Comparison of ENCODE assay signal across 10 mouse cellular contexts in the genomic region with DNA sequence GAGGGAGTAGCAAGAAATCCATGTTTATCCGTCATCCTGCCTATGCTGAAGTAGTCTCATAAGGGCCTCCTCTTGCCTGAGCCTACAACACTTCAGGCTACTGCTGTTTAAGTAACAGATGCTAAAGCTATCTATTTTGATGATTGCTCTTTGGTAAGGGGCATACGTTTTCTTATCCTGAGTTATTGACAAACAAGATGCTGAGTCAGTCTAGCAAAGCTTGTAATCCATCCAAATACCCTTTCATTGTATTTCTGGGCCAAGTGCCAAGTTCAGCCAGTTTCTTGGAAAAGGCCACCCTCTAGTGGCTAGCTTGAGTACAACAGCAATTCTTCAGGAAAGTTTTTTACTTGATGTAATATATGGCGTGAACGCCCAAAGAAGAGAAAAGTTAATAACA. TPM values are rescaled to one million over a fixed set of nuclear protein-coding genes. Genes with fewer than 3 reads are reported as not detected.
DNase-seq lines count a peak whose midpoint lies in the region; ATAC-seq and TF ChIP-seq lines count a peak whose summit lies in the region.
"Had no signal": no experiment of that assay in that cellular context is flagged by ENCODE, and none has a peak within 500 bp of the region (broad histone marks: within the 10 kb centered on the region; RNA-seq: fewer than 3 reads in every experiment).

No protein-coding gene starts in this region.

- no peak overlapping the region for H3K4me2 ChIP-seq in neural tube, embryonic 15.5 days
- H3K4me2 ChIP-seq: heart, embryonic 13.5 days; stomach, embryonic 15.5 days had no signal

- no peak overlapping the region for H3K4me3 ChIP-seq in ES-E14 (ENCODE audit: insufficient read depth in 1 of 2, low read depth in 1 of 2, low read length in 2 of 2, poor library complexity in 1 of 2, severe bottlenecking in 1 of 2)
- no peak overlapping the region for H3K4me3 ChIP-seq in cerebellum, adult 2 months (replicated peaks; ENCODE audit: insufficient read depth, low read depth, low read length)
- H3K4me3 ChIP-seq in neural tube, embryonic 15.5 days (replicated peaks), result no peak overlapping the region
- H3K4me3 ChIP-seq: heart, embryonic 13.5 days; stomach, embryonic 15.5 days had no signal

- no peak overlapping the region for H3K9ac ChIP-seq in ES-E14 (ENCODE audit: insufficient read depth, low read depth, low read length, poor library complexity, severe bottlenecking)
- H3K9ac ChIP-seq in neural tube, embryonic 15.5 days (replicated peaks), result no peak overlapping the region
- H3K9ac ChIP-seq: heart, embryonic 13.5 days; stomach, embryonic 15.5 days had no signal

- no peaks in the 10 kb centered on the region for H3K9me3 ChIP-seq in ES-E14 (ENCODE audit: control insufficient read depth, insufficient read depth, low read depth, low read length)
- no peaks in the 10 kb centered on the region for H3K9me3 ChIP-seq in neural tube, embryonic 15.5 days (replicated peaks)
- H3K9me3 ChIP-seq: heart, embryonic 13.5 days; stomach, embryonic 15.5 days had no signal

- no peak overlapping the region for H3K27ac ChIP-seq in ES-E14 (ENCODE audit: insufficient read depth, low read depth, low read length, poor library complexity, severe bottlenecking)
- no peak overlapping the region for H3K27ac ChIP-seq in cerebellum, adult 2 months (ENCODE audit: insufficient read depth, low read length)
- no peak overlapping the region for H3K27ac ChIP-seq in neural tube, embryonic 15.5 days (replicated peaks)
- H3K27ac ChIP-seq: heart, embryonic 13.5 days; stomach, embryonic 15.5 days had no signal

- no peaks in the 10 kb centered on the region for H3K4me1 ChIP-seq in ES-E14 (ENCODE audit: control insufficient read depth in 2 of 2, insufficient read depth in 2 of 2, low read length in 2 of 2, poor library complexity in 1 of 2)
- H3K4me1 ChIP-seq in cerebellum, adult 2 months (ENCODE audit: control insufficient read depth, insufficient read depth, low read length), result no peaks in the 10 kb centered on the region
- H3K4me1 ChIP-seq in neural tube, embryonic 15.5 days, result no peaks in the 10 kb centered on the region
- H3K4me1 ChIP-seq: heart, embryonic 13.5 days; stomach, embryonic 15.5 days had no signal

- WGBS in cerebellum, adult 2 months, result 21% methylated on average over 4 of the region's 4 CpGs
- 30% methylated on average over 4 of the region's 4 CpGs for WGBS in neural tube, embryonic 15.5 days

- in situ Hi-C loops in ES-E14 (cut with MboI; ENCODE audit: low sequenced_read_pairs in 2 of 2, unreplicated experiment in 2 of 2), result no loop called here

- no peaks in the 10 kb centered on the region for H3K27me3 ChIP-seq in cerebellum, adult 2 months (ENCODE audit: control insufficient read depth, insufficient read depth, low read length)
- H3K27me3 ChIP-seq in neural tube, embryonic 15.5 days (replicated peaks), result no peaks in the 10 kb centered on the region
- H3K27me3 ChIP-seq: stomach, embryonic 15.5 days had no signal

- DNase-seq in 416B (ENCODE audit: low read depth) (peak; percentile 89), ES-E14 (ENCODE audit: low read depth, low spot score) (peak; percentile 61)
- DNase-seq in cerebellum, adult 2 months, result peak; percentile 40 to 45
- DNase-seq in gastrocnemius, postnatal 10 days, result peak; percentile 60
- DNase-seq in kidney, postnatal 36 days, result peak; percentile 78 to 82
- DNase-seq in lung, adult 18-20 months, result peak; percentile 36 to 72

- peak; percentile 55; the same call in 1 of the 2 replicates for ATAC-seq in neural tube, embryonic 15.5 days (ENCODE audit: low FRiP score)
- no peak for ATAC-seq in erythroid progenitor cell, adult 5-6 weeks (replicated peaks; ENCODE audit: low FRiP score, poor library complexity, severe bottlenecking)

- no peak for TF ChIP-seq POLR2A in cerebellum, adult 2 months (IDR thresholded peaks at IDR 0.05; ENCODE audit: borderline replicate concordance, insufficient read depth, low read length)

- H3K36me3 ChIP-seq in ES-E14 (ENCODE audit: control insufficient read depth, insufficient read depth, low read length, poor library complexity, severe bottlenecking), result no peaks in the 10 kb centered on the region
- H3K36me3 ChIP-seq in neural tube, embryonic 15.5 days, result no peaks in the 10 kb centered on the region
- H3K36me3 ChIP-seq: heart, embryonic 13.5 days; stomach, embryonic 15.5 days had no signal

- peak; percentile 58; the same call in 1 of the 2 replicates for TF ChIP-seq CTCF in cerebellum, adult 2 months (IDR thresholded peaks at IDR 0.05; ENCODE audit: borderline replicate concordance, insufficient read depth, low read depth, low read length)

TF ChIP-seq in ES-E14, 5 proteins besides CTCF, POLR2A, EP300 and RAD21:
- TF ChIP-seq ZNF384 (IDR thresholded peaks at IDR 0.05; ENCODE audit: low read depth, low read length), result no peak
- TF ChIP-seq MAFK (IDR thresholded peaks at IDR 0.05; ENCODE audit: insufficient read depth, low read depth, low read length), result 0 out of 2 replicates have a peak, but pooled peaks have one; percentile 9
- no peak for TF ChIP-seq HCFC1 (IDR thresholded peaks at IDR 0.05; ENCODE audit: borderline replicate concordance, insufficient read depth, low read length)
- TF ChIP-seq CHD2 (IDR thresholded peaks at IDR 0.05; ENCODE audit: low read depth, low read length), result no peak
- peak; percentile 81 for TF ChIP-seq ZC3H11A (IDR thresholded peaks at IDR 0.05; ENCODE audit: borderline replicate concordance, low read depth, low read length)

RNA-seq across cellular contexts. Expression of a gene that starts 46.2 kb away (rescaled TPM):
- total RNA-seq in ES-E14 (2012; rRNA removed), result 8.7 and 9.0 TPM in 2 replicates
- 6.5 and 9.3 TPM in 2 replicates for polyA plus RNA-seq in cerebellum, adult 2 months (2012; rRNA removed)
- total RNA-seq in gastrocnemius, postnatal 10 days (2021), result 1 to 10 TPM; 3.9 to 5.6 TPM
- polyA plus RNA-seq in neural tube, embryonic 15.5 days (2015; fragmentation: Nextera tagmentation; extraction: Ambion mirVana), result 7.4 and 8.1 TPM in 2 replicates
- 17.7 and 18.4 TPM in 2 replicates for total RNA-seq in erythroid progenitor cell, adult 5-6 weeks (2015; ENCODE audit: low replicate concordance)
- 3.6 and 5.4 TPM in 2 replicates for total RNA-seq in erythroid progenitor cell, adult 5-6 weeks (2017; ENCODE audit: low replicate concordance)
